Comparison of ENCODE assay signal across 16 mouse cellular contexts in the genomic region with DNA sequence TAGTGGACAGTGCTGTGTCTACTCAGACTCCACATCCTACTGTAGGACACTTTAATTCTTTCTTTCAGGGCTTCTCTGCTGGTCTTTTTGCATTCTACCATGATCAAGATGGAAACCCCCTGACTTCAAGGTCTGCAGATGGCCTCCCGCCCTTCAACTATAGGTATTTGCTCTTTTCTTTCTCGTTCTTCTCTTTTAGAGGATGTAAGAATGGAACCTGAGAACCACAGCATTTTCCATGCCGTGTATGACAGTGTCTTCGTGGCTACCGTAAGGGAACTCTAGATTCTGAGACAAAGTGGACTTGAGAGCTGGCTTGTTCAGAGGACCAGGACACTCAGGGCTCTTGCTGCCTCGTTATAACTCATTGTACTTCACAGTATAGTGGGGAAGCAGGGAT. TPM values are rescaled to one million over a fixed set of nuclear protein-coding genes. Genes with fewer than 3 reads are reported as not detected.
A peak's percentile ranks its signal among the peaks of the same experiment; 100 is the strongest.
DNase-seq lines count a peak whose midpoint lies in the region; TF ChIP-seq lines count a peak whose summit lies in the region.
"Had no signal": no experiment of that assay in that cellular context is flagged by ENCODE, and none has a peak within 500 bp of the region (broad histone marks: within the 10 kb centered on the region; RNA-seq: fewer than 3 reads in every experiment).

No protein-coding gene starts in this region.

- H3K4me3 ChIP-seq in CH12.LX (replicated peaks in 1 of 3; ENCODE audit: low read depth in 2 of 3, low read length in 2 of 3, poor library complexity in 1 of 3): no peak overlapping the region

- TF ChIP-seq POLR2A in CH12.LX (IDR thresholded peaks at IDR 0.05; ENCODE audit: low read depth, low read length): no peak

- H3K9ac ChIP-seq in CH12.LX (ENCODE audit: insufficient read depth, low read depth): no peak overlapping the region

- H3K4me1 ChIP-seq in CH12.LX (ENCODE audit: control insufficient read depth in 1 of 2, insufficient read depth in 2 of 2): peaks cover 7 to 15% of the 10 kb centered on the region in 2 experiments

- H3K79me2 ChIP-seq in CH12.LX (replicated peaks; ENCODE audit: control insufficient read depth, extremely low read depth, insufficient read depth, poor library complexity, severe bottlenecking): no peaks in the 10 kb centered on the region

- in situ Hi-C loops in CH12.LX (cut with MboI; ENCODE audit: low pct_ligation_motif_present, low pct_unique_long_range_greater_than_20kb, low sequenced_read_pairs): no loop called here

- no peak for TF ChIP-seq CTCF in CH12.LX (conservative IDR thresholded peaks at IDR 0.05 in 1 of 2, IDR thresholded peaks at IDR 0.05 in 1 of 2; ENCODE audit: low read depth in 2 of 2, low read length in 2 of 2)

- peak; percentile 72; the same call in 1 of the 2 replicates for TF ChIP-seq EP300 in CH12.LX (IDR thresholded peaks at IDR 0.05; ENCODE audit: low read length)

- dilution Hi-C loops in CH12.LX (cut with MboI; ENCODE audit: extremely low pct_ligation_motif_present, extremely low pct_unique_long_range_greater_than_20kb, low sequenced_read_pairs): no loop called here

- no peaks in the 10 kb centered on the region for H3K9me3 ChIP-seq in CH12.LX (replicated peaks; ENCODE audit: low read length)
- H3K9me3 ChIP-seq: G1E had no signal

- peak overlapping the region; percentile 3; the same call in 1 of the 2 replicates for H3K4me2 ChIP-seq in CH12.LX (ENCODE audit: insufficient read depth, low read depth, poor library complexity, severe bottlenecking)

- H3K36me3 ChIP-seq in CH12.LX (replicated peaks in 1 of 2; ENCODE audit: control insufficient read depth in 1 of 2, insufficient read depth in 1 of 2, low read length in 1 of 2): peaks cover 0 to 8% of the 10 kb centered on the region in 2 experiments

- no peak overlapping the region for H3K27ac ChIP-seq in CH12.LX (ENCODE audit: insufficient read depth, low read depth)

- no peaks in the 10 kb centered on the region for H3K27me3 ChIP-seq in CH12.LX (replicated peaks)
- H3K27me3 ChIP-seq: Patski had no signal

- no peak for TF ChIP-seq RAD21 in CH12.LX (IDR thresholded peaks at IDR 0.05; ENCODE audit: low read depth, low read length)

- DNase-seq in CH12.LX (ENCODE audit: extremely low read depth): peak; percentile 59
- no peak for DNase-seq in cerebellum, adult 8-10 months
- DNase-seq: adrenal gland, adult 2 months; adrenal gland, adult 8-10 months; adrenal gland, postnatal 10 days; adrenal gland, postnatal 14 days; adrenal gland, postnatal 25 days; adrenal gland, postnatal 36 days; B cell, adult 2 months; cerebellum, adult 11 months; cerebellum, adult 11-12 months; cerebellum, adult 18-20 months; cerebellum, adult 2 months; cerebellum, adult 9-10 months had no signal

TF ChIP-seq in CH12.LX, 34 proteins besides CTCF, POLR2A, EP300 and RAD21:
- TF ChIP-seq E2F4 (IDR thresholded peaks at IDR 0.05; ENCODE audit: insufficient replicate concordance, low read depth, low read length) (no peak), POLR2AphosphoS2 (IDR thresholded peaks at IDR 0.05; ENCODE audit: low read depth, low read length) (no peak), TCF12 (IDR thresholded peaks at IDR 0.05; ENCODE audit: low read depth, low read length) (no peak), SIN3A (IDR thresholded peaks at IDR 0.05; ENCODE audit: low read length) (no peak), JUND (conservative IDR thresholded peaks at IDR 0.05; ENCODE audit: low read depth, low read length) (no peak), IRF4 (IDR thresholded peaks at IDR 0.05; ENCODE audit: low read depth, low read length) (peak; percentile 46; the same call in 1 of the 2 replicates), JUN (IDR thresholded peaks at IDR 0.05; ENCODE audit: insufficient read depth, low read depth, low read length) (no peak), NRF1 (IDR thresholded peaks at IDR 0.05; ENCODE audit: low read depth, low read length) (no peak), NELFE (IDR thresholded peaks at IDR 0.05; ENCODE audit: low read depth, low read length) (no peak)

RNA-seq across cellular contexts. Expression of gene Lmln, which starts 20.6 kb away (rescaled TPM):
- 3.2 and 3.7 TPM in 2 replicates for total RNA-seq in CH12.LX (2012; rRNA removed)
- 1.5 and 1.7 TPM in 2 replicates for total RNA-seq in CH12.LX (2014; rRNA removed)
- 2.6 and 3.2 TPM in 2 replicates for polyA plus RNA-seq in CH12.LX (2012; ENCODE audit: insufficient read length, low read depth)

RNA-seq across cellular contexts. Expression of gene Rpl35a, which starts 26.7 kb away (rescaled TPM):
- total RNA-seq in CH12.LX (2012; rRNA removed) (3,875 and 4,003 TPM in 2 replicates), CH12.LX (2014; rRNA removed) (5,433 and 7,521 TPM in 2 replicates)
- polyA plus RNA-seq in CH12.LX (2012; ENCODE audit: insufficient read length, low read depth): 3,182 and 3,281 TPM in 2 replicates

RNA-seq across cellular contexts. Expression of gene Iqcg, which starts 26.9 kb away (rescaled TPM):
- total RNA-seq in CH12.LX (2012; rRNA removed) (3.4 and 5.0 TPM in 2 replicates), CH12.LX (2014; rRNA removed) (7.3 and 13.0 TPM in 2 replicates)
- 21.8 and 31.3 TPM in 2 replicates for polyA plus RNA-seq in CH12.LX (2012; ENCODE audit: insufficient read length, low read depth)
